Mouse (Mus musculus) thymus, postnatal 0 days (tissue): Measurements from ENCODE around the gene Rprd2. TPM values are rescaled to one million over a fixed set of nuclear protein-coding genes. Genes with fewer than 3 reads are reported as not detected.

Experiments
- DNase-seq: peaks from one replicate; pipeline ENCODE4 v3.0.0-alpha.2; 2015; ENCODE audit warnings: low spot score
- microRNA-seq: library from miRNA; unstranded; fragments of <30 nt; microRNA quantifications from one replicate; pipeline ENCODE4, GENCODE M21; 2016; ENCODE audit warnings: borderline number of aligned reads
- polyA plus RNA-seq: library from polyadenylated mRNA; unstranded; fragments of >200 nt; fragmentation: Nextera tagmentation; extraction: Ambion mirVana; gene quantifications from 2 replicates; pipeline ENCODE4 v1.2.1, GENCODE M21; 2015

The Rprd2 gene
- polyA plus RNA-seq, 1 experiment from 2014 or later = 18.8 TPM

GRCm38 (mm10) chr3:95740406-95740805 lies 78.3 kb downstream of the Rprd2 start:
- DNase-seq = peak; percentile 33

DNA sequence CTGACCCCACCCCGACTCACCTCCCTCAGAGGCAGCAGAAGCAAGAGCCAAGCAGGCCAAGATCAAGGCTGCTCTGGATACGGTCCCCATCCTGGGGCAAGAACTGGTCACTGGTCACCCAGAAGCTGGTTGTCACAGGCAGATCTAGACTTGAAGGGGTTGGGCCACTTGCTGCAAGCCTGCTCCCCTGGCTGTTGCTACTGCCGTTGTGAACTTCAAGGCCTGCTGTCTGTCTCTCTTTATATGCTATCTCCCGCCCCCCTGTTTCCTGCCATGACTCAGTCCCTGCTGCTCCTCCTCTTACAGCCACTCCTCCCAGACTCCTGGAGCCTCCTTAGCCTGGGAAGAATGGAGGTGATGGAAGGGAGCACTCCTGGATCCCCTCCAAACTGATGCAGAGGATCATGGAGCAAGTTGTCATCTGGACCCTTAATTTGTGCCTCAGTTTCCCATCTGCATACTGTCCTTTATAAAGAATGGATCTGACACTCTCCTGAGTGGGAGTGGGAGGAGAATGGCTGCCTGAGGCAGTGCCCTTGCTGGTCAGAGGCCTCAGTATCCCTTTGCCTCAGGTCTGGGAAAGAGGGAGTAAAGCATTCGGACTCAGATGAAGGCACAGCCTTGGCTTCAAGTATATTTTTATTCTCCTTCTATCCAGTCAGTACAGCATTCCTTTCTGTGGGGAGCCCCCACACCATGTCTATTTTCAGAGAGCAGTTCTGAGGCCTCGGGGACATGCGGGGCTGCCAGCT lies 79.1 kb downstream of the Rprd2 start, which contains the start of gene Ecm1:
Gene Ecm1 (minus strand): TSS at position 217 of the 752 bp plus-strand sequence.
- DNase-seq = no peak

DNA sequence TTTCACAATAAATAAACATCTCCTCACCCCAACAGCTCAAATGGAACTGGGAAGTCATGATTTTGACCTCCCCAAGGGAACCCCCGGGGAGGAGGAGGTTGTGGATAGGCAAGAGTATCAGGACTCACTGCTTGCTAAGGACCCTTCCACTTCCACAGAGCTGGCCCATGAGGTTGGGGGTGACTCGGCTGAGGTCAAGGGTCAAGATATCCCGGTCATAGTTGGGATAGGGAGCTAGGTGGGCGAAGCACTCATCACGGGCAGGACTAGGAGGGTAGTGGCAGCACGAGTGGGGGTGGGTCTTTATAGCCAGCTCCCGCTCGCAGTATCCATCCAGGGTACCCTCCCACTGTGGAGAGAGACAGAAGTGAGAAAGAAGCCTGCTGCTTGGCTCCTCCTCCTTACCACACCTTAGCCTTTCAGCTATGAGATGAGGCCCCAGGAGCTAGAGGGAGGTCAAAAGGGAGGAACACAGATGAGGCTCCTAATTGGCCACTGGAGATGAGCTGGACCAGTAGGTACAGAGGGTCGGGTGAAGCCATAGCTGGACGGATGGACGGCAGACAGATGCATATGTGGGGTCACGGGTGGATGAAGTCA lies 83.5 kb downstream of the Rprd2 start:
- no peak for DNase-seq

DNA sequence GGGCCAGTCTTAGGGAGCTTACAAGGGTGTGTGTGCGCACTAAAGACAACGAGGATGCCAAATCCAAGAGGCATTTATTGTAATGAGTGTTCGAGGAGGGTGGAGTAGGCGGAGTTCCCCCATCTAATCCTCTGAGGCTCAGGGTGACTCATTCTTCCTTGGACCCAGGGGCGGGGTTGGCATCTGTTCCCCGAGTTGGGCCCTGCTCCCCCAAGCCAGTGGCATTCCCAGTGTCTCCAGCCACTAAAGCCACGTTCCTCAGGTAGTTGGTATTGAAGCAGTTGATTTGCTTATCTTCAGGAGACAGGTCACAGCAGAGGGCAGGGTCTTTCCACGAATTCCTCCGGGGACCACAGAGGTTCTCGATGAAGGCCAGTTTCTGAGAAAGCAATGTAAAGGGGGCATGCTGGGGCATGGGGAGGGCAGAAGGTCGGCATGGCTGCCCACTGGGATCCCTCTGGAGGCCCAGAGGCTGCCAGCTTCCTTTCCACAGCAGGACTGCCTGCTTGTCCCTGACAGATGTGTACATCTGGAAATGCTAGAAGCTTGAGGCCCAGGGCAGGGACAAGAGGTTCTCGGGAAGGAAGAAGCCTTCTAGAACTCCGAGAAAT lies 84.5 kb downstream of the Rprd2 start:
- no peak for DNase-seq

DNA sequence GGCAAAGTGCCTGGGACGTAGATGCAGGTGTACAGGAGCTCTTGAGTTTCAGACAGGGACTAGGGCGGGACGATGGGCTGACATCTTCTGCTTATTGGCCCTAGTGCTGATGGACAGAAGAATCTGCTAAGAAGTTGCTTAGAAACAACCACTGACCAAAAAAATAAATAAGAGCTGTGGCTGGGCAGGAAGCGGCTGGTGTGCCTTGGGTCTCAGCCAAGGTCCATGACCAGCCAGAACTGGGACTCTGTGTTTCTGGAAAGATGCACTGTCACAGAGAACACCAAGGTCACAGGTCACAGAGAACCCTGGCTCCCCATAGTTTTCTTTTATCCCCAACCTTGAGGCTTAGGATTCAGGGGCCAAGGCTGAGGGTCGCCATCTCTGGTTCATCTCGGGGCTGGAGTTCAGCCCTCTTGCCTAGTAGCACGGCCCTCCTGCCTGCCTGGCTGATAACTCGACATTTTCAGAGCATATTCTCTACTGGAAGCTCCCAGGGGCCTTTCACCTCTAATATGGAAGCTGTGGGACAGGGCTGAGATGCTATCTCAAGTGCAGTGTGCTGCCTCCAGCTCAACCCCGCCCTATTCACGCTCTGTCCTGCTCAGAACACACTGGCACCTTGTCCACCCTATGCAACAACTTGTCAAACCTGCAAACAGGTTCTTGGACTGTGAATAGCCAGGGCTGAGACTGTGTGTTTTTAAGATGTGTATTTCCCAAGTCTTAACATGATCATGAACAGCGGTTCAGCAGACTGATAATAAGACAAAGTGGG lies 85.7 kb downstream of the Rprd2 start:
- DNase-seq = no peak

GRCm38 (mm10) chr3:95732297-95732696 lies 86.4 kb downstream of the Rprd2 start:
- DNase-seq = no peak

GRCm38 (mm10) chr3:95731802-95732201 lies 86.9 kb downstream of the Rprd2 start:
- DNase-seq = no peak

- no peak for DNase-seq
These were observed 88.2 kb downstream of the Rprd2 start for GRCm38 (mm10) chr3:95730431-95730830.

GRCm38 (mm10) chr3:95728906-95729305 lies 89.8 kb downstream of the Rprd2 start:
- DNase-seq = no peak

- DNase-seq = no peak
These were observed 91.8 kb downstream of the Rprd2 start for GRCm38 (mm10) chr3:95726696-95727358.

DNA sequence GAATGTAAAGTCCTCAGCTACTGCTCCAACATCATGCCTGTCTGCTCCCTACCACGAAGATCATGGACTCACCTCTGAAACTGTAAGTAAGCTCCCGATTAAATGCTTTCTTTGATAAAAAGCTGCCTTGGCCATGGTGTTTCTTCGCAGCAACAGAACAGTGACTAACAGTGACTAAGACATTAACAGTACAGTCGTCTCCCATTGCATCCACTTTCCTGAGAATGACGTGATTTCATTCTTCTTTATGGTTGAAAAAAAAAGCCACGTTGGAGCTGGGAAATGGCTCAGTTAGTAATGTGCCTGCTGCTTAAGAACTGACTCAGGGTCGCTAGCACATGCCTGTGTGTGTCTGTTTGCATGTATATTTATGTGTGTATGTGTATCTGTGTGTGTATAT lies 92.8 kb downstream of the Rprd2 start:
- no peak for DNase-seq

DNA sequence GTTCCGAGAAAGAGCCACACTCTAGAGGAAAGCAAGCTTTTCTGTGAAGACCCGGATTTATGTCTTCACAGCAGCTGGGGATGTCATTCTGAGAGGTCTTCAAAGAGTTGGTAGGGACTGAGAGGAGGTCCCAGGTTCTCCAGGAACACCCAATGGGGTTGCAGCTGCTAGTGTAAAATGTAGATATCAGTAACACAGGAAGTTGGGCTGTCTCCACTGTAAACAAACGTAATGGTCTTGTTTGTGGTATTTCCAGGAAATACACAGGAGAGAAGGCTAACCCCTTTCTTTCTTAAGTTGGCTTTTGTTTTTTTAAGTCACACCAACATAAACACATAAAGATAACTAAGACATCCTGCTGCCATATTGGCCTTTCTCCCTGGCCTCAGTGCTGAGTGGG lies 96.3 kb downstream of the Rprd2 start:
- peak; percentile 78 for DNase-seq

DNA sequence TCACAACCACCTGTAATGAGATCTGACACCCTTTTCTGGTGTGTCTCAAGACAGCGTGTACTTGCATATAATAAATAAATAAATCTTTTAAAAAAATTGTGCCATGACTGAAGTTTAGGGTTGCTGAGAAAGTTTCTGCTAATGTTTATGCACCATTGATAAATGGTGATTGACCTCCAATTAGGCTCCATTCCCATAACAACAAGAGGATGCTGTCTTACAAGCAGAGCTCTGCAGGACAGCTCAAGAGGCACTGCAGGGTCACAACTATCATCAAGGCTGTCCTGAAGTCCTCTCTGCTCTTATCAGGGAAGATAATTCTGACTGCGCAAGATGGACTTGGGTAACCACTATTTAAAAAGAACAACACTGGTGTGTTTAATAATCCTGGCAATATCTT lies 100.5 kb downstream of the Rprd2 start:
- no peak for DNase-seq

- no peak for DNase-seq
These were observed 102.6 kb downstream of the Rprd2 start for GRCm38 (mm10) chr3:95716075-95716474.

Small RNA genes lying within 50 kb of the gene (microRNA-seq; reads per million reads assigned to microRNA genes)
- gene Mir7014 = not detected

Other genes starting within 250 kb of the Rprd2 start
- gene Golph3l, start 229.9 kb downstream of the Rprd2 start, polyA plus RNA-seq = 33.4 and 35.9 TPM in 2 replicates
- gene Ensa, start 193.9 kb downstream of the Rprd2 start, polyA plus RNA-seq = 58.5 and 65.4 TPM in 2 replicates
- gene Mcl1, start 160.1 kb downstream of the Rprd2 start, polyA plus RNA-seq = 81.3 and 91.3 TPM in 2 replicates
- 0.91 and 2.0 TPM in 2 replicates for gene Adamtsl4, start 130.9 kb downstream of the Rprd2 start, polyA plus RNA-seq
- gene Ecm1, start 79.3 kb downstream of the Rprd2 start, polyA plus RNA-seq = 14.0 and 16.8 TPM in 2 replicates
- 43.1 and 47.8 TPM in 2 replicates for gene Tars2, start 58.7 kb downstream of the Rprd2 start, polyA plus RNA-seq
- 46.9 and 49.3 TPM in 2 replicates for gene Prpf3, start 37.0 kb upstream of the Rprd2 start, polyA plus RNA-seq
- gene Mrps21, start 52.7 kb upstream of the Rprd2 start, polyA plus RNA-seq = 372 and 418 TPM in 2 replicates
- 2.7 and 3.2 TPM in 2 replicates for gene Ciart, start 63.4 kb upstream of the Rprd2 start, polyA plus RNA-seq
- 15.9 and 17.7 TPM in 2 replicates for gene BC028528, start 73.1 kb upstream of the Rprd2 start, polyA plus RNA-seq
- gene Aph1a, start 75.1 kb upstream of the Rprd2 start, polyA plus RNA-seq = 27.8 and 32.4 TPM in 2 replicates
- gene Car14, start 85.8 kb upstream of the Rprd2 start, polyA plus RNA-seq = 1.8 and 2.2 TPM in 2 replicates
- gene Anp32e, start 110.4 kb upstream of the Rprd2 start, polyA plus RNA-seq = 463 and 541 TPM in 2 replicates
- gene Plekho1, start 177.1 kb upstream of the Rprd2 start, polyA plus RNA-seq = 36.8 and 37.0 TPM in 2 replicates
- 58.7 and 61.6 TPM in 2 replicates for gene Vps45, start 239.6 kb upstream of the Rprd2 start, polyA plus RNA-seq